Mouse (Mus musculus): ENCODE results near the gene Trip12.

DNA sequence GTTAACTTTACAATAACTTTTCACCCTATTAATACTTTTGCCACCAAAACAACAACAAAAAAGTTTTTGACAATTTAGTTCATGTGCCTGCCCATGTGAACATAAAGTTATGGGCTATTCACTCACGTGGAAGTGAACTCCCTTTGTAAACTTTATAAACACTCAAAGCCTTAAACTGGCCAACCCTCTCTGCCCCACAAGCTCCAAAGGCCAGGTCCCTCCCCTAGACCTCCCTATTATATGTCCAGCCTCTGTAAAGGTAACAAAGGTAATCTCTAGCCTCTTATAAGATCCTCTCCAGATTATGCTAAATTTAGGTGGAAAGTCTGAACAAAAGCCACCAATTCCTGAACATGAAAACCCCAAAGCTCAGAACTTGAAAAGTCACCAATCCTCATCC is 36.5 kb downstream of the Trip12 start:
- TF ChIP-seq CTCF (IDR thresholded peaks at IDR 0.05; ENCODE audit: control insufficient read depth, insufficient read depth, insufficient read length) (no peak), USF1 (IDR thresholded peaks at IDR 0.05; ENCODE audit: low read depth) (no peak), MYOD1 (IDR thresholded peaks at IDR 0.05; ENCODE audit: control insufficient read depth, insufficient read length, low read depth) (no peak), MYOG (IDR thresholded peaks at IDR 0.05; ENCODE audit: control insufficient read depth, extremely low read depth, insufficient read length) (no peak), MAX (IDR thresholded peaks at IDR 0.05) (no peak), FOSL1 (IDR thresholded peaks at IDR 0.05; ENCODE audit: insufficient read depth, low read length, poor library complexity, severe bottlenecking) (no peak)
